Mouse (Mus musculus) limb, embryonic 14.5 days (tissue): Measurements from ENCODE around the gene Ap1m2. TPM values are rescaled to one million over a fixed set of nuclear protein-coding genes. Genes with fewer than 3 reads are reported as not detected.
"Not testable (repeated sequence)": the region's sequence is repeated elsewhere in the genome, so short reads cannot be mapped to it uniquely, and the experiment has no call there.

Experiments
- ATAC-seq: fragments of 200-750 bp; cut with Nextera tagmentation; 2 replicates; pipeline ENCODE4 v1.8.0; 2017; ENCODE audit warnings: low read depth, moderate number of reproducible peaks, moderate TSS enrichment; ENCODE audit not compliant: low FRiP score
- DNase-seq: peaks from one replicate; pipeline ENCODE4 v3.0.0-alpha.2; 2015; ENCODE audit warnings: low spot score
- H3K27ac ChIP-seq: fragments of 300-500 bp; sonication (generic); replicated peaks from 2 replicates; pipeline ENCODE4 v1.5.1; 2014; ENCODE audit warnings: low read depth, mild to moderate bottlenecking, low read length, moderate library complexity, mixed read lengths
- H3K27me3 ChIP-seq: fragments of 300-500 bp; sonication (generic); 2 replicates; pipeline ENCODE4 v1.6.1; 2014; ENCODE audit warnings: low read length, mixed read lengths; ENCODE audit not compliant: control insufficient read depth, insufficient read depth
- H3K36me3 ChIP-seq: fragments of 300-500 bp; sonication (generic); 2 replicates; pipeline ENCODE4 v1.6.1; 2014; ENCODE audit warnings: mild to moderate bottlenecking, low read length, moderate library complexity, mixed read lengths; ENCODE audit not compliant: control insufficient read depth, insufficient read depth
- H3K4me1 ChIP-seq: fragments of 300-500 bp; sonication (generic); 2 replicates; pipeline ENCODE4 v1.6.1; 2014; ENCODE audit warnings: antibody characterized with exemption, low read length, mixed read lengths; ENCODE audit not compliant: control insufficient read depth, insufficient read depth
- H3K4me2 ChIP-seq: fragments of 300-500 bp; sonication (generic); replicated peaks from 2 replicates; pipeline ENCODE4 v1.6.1; 2014; ENCODE audit warnings: low read depth, mild to moderate bottlenecking, low read length, moderate library complexity; ENCODE audit not compliant: severe bottlenecking
- H3K4me3 ChIP-seq: fragments of 300-500 bp; sonication (generic); replicated peaks from 2 replicates; pipeline ENCODE4 v1.5.1; 2014; ENCODE audit warnings: low read length
- H3K9ac ChIP-seq: fragments of 300-500 bp; sonication (generic); 2 replicates; pipeline ENCODE4 v1.6.1; 2014; ENCODE audit warnings: mild to moderate bottlenecking, low read depth, low read length, moderate library complexity; ENCODE audit not compliant: severe bottlenecking
- H3K9me3 ChIP-seq: fragments of 300-500 bp; sonication (generic); 2 replicates; pipeline ENCODE4 v1.6.1; 2016; ENCODE audit warnings: low read length; ENCODE audit not compliant: control insufficient read depth
- POLR2A ChIP-seq: fragments of 200-500 bp; IDR thresholded peaks from 2 replicates; pipeline ENCODE4 v1.8.0; 2012; ENCODE audit warnings: inconsistent platforms, mild to moderate bottlenecking, moderate library complexity, borderline replicate concordance; ENCODE audit not compliant: insufficient read depth, insufficient read length; ENCODE audit errors: extremely low read depth
- WGBS: fragments of 180-500 bp; shearing (Covaris S2); extraction: QIAGEN DNeasy Blood & Tissue Kit; methylation state at CpG from one replicate; pipeline ENCODE4 v1.1.7; 2014; 5-methylcytosine and 5-hydroxymethylcytosine counted together
- polyA plus RNA-seq, 2 experiments: library from polyadenylated mRNA; depleted of rRNA in 1 of 2; stranded (reverse) in 1 of 2; unstranded in 1 of 2; fragments of >200 nt; fragmentation: Nextera tagmentation in 1 of 2; extraction: Ambion mirVana in 1 of 2; gene quantifications; 2 replicates each; pipeline versions ENCODE4 v1.2.1 to v1.2.3; 2012 to 2014

Ap1m2 gene
- polyA plus RNA-seq, 2 experiments, result 16.3 to 29.3 TPM

DNA sequence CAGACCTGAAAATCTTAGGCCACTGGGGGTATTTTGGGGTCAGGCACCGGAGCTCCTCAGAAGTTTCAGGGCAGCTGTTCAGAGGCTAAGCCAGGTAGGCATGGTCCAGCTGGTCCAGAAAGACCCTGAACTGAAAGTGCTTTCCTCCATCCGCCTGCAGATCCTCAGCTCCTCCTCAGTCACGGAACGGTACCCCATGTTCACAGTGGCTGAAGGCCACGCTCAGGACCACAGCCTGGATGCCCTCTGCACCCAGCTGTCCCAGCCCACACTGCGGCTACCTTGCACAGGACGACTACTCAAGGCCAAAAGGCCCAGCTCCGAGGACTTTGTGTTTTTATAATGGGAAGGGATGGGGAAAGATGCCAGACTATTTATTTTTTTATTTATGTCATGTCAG is 39.0 kb downstream of the Ap1m2 start:
- Histone ChIP-seq H3K27me3 (no peaks in the 10 kb centered on the region), H3K4me1 (no peaks in the 10 kb centered on the region), H3K4me3 (no peak overlapping the region), H3K27ac (no peak overlapping the region), H3K9ac (no peak overlapping the region), H3K36me3 (peaks cover 95% of the 10 kb centered on the region), H3K4me2 (no peak overlapping the region), H3K9me3 (no peaks in the 10 kb centered on the region)
- TF ChIP-seq POLR2A, result no peak
- DNase-seq (no peak), ATAC-seq (no peak)
- 85% methylated on average over 8 of the region's 8 CpGs for WGBS

DNA sequence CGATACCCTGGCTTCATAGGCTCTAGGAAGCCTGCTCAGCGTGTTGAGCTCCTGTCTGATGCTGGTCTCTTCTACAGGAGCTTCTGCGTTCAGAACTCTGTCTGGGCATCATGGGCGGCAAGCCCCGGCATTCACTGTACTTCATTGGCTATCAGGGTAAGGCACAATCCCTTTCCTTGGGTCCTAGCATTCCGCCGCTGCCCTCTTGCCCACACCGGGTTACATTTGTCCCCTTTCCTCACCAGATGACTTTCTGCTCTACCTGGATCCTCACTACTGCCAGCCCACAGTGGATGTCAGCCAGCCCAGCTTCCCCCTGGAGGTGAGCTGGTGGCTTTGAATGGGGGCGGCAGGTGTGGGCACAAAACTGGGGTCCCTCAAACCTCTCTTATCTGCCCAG is 39.7 kb downstream of the Ap1m2 start:
- Histone ChIP-seq H3K36me3 (peaks cover 92% of the 10 kb centered on the region), H3K9ac (no peak overlapping the region), H3K9me3 (no peaks in the 10 kb centered on the region), H3K4me3 (no peak overlapping the region), H3K4me1 (no peaks in the 10 kb centered on the region), H3K27ac (no peak overlapping the region), H3K27me3 (no peaks in the 10 kb centered on the region), H3K4me2 (no peak overlapping the region)
- DNase-seq (no peak), ATAC-seq (no peak)
- WGBS, result 90% methylated on average over 9 of the region's 9 CpGs
- TF ChIP-seq POLR2A, result no peak

DNA sequence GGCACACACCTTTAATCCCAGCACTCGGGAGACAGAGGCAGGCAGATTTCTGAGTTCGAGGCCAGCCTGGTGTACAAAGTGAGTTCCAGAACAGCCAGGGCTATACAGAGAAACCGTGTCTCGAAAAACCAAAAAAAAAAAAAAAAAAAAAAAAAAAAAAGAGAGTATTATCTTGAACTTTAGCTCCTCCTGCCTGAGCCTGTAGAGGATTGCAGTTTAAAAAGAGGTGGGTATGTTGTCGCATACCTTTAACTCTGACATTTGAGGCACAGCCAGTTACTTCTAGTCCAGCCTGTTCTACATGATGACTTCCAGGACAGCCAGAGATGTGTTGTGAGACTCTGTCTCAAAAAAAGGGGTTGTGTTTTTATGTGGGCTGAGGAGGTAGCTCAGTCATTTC is 42.5 kb downstream of the Ap1m2 start:
- not testable (repeated sequence) for DNase-seq, H3K4me1 ChIP-seq, H3K4me2 ChIP-seq, H3K27ac ChIP-seq, H3K27me3 ChIP-seq, ATAC-seq, H3K4me3 ChIP-seq, H3K9me3 ChIP-seq, H3K9ac ChIP-seq
- H3K36me3 ChIP-seq, result peaks cover 71% of the 10 kb centered on the region
- WGBS, result 78% methylated on average over 5 of the region's 5 CpGs

DNA sequence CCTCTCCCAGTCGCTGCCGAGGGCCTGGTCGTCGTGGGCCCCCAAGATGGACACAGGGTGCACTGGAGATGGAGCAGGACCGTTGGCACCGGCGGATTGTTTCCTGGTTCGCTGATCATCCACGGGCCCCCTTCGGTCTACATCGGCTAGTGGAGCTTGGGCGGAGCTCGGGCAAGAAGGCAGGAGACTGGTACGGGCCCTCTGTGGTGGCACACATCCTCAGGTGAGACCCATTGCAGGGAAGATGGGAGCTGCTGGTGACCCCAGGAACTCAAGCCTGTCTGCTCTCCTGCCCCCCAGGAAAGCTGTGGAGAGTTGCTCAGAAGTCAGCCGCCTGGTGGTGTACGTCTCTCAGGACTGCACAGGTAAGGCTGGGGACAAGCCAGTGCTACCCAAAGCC is 43.8 kb downstream of the Ap1m2 start:
- Histone ChIP-seq H3K4me3 (no peak overlapping the region), H3K27ac (no peak overlapping the region), H3K9me3 (no peaks in the 10 kb centered on the region), H3K36me3 (peaks cover 58% of the 10 kb centered on the region), H3K4me2 (no peak overlapping the region), H3K9ac (no peak overlapping the region), H3K27me3 (no peaks in the 10 kb centered on the region), H3K4me1 (peaks cover 9% of the 10 kb centered on the region)
- 93% methylated on average over 16 of the region's 16 CpGs for WGBS
- DNase-seq (no peak), ATAC-seq (no peak)
- TF ChIP-seq POLR2A, result no peak

DNA sequence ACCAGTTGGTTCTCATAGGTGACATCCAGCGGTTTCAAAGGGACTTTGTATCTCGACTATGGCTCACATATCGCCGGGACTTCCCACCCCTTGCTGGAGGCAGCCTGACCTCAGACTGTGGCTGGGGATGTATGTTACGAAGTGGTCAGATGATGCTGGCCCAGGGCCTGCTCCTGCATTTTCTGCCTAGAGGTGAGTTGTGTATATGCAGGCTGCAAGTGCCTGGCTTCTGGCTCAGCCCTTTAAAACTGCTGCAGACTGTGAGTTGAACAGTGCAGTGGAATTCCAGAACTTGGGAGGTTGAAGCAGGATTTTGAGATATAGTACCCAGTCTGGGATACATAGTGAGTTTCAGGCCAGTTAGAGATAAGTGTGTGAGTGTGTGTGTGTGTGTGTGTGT is 45.2 kb downstream of the Ap1m2 start:
- no peak for ATAC-seq
- DNase-seq, result no peak
- Histone ChIP-seq H3K36me3 (peaks cover 44% of the 10 kb centered on the region), H3K4me1 (peaks cover 9% of the 10 kb centered on the region), H3K4me2 (no peak overlapping the region), H3K27ac (no peak overlapping the region), H3K27me3 (no peaks in the 10 kb centered on the region), H3K4me3 (no peak overlapping the region), H3K9me3 (no peaks in the 10 kb centered on the region), H3K9ac (no peak overlapping the region)
- 81% methylated on average over 5 of the region's 5 CpGs for WGBS
- TF ChIP-seq POLR2A, result no peak

DNA sequence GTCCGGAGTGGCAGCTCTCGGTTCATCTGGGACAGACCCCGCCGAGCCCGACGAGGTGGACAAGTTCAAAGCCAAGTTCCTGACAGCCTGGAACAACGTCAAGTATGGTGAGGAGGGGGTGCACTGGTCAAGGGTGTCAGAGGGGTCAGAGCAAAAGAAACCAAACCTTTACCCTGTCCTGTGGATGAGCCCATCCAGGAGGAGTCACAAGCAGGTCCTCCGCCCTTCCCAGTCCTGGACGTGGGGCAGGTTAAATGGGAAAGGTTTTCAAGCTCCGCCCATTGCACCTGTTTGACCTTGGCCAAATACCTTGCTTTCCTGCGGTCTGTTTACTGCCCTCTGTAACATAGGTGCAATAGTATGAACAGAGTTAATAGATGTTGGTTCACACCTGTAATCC is 46.5 kb downstream of the Ap1m2 start:
- 8% methylated on average over 11 of the region's 11 CpGs for WGBS
- TF ChIP-seq POLR2A, result no peak
- Histone ChIP-seq H3K4me2 (peak overlapping the region; percentile 78), H3K27ac (peak overlapping the region; percentile 55; the same call in 1 of the 2 replicates), H3K36me3 (peaks cover 31% of the 10 kb centered on the region), H3K4me1 (peaks cover 9% of the 10 kb centered on the region), H3K9me3 (no peaks in the 10 kb centered on the region), H3K4me3 (peak overlapping the region; percentile 95), H3K27me3 (no peaks in the 10 kb centered on the region), H3K9ac (peak overlapping the region; percentile 82)
- ATAC-seq (no peak), DNase-seq (no peak)
